Mouse (Mus musculus) right cerebral cortex, adult 18-20 months (tissue): ENCODE data around the gene Ppp1ca.

ENCODE experiments used
- DNase-seq: peaks from one replicate; pipeline ENCODE4 v3.0.0; 2022; ENCODE audit warnings: mixed read lengths

Gene Ppp1ca

DNA sequence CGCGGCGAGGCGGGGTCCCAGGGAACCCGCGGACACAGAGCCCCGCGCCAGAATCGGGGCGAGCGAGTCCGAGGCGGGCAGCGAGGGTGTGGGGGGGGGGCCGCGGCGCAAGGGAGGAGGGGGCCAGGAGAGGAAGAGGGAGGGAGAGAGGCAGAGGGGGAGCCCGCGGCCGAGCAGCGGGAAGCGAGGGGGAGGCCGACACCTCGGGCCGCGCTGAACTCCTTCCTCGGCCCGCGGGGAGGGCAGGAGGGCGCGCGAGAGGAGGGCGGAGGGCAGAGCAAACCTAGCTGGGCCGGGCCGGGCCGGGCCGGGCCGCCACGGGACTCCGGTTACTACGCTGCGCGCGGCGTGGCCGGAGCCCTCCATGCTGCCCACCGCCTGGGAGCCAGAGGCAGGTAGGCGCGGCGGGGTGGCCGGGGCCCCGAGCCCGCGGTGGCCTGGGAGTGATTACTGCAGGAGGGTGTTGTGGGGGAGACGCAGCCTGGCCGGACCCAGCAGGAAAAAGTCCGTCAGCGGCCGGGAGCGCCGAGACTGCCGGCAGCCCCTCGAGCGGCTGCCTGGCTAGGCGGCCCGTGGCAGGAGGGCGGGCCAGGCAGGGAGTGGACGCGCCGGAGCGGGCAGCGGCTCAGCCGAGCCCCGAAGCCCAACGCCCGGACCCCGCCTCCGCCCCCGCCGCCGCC lies 23.0 kb downstream of the Ppp1ca start:
- no peak for DNase-seq

DNA sequence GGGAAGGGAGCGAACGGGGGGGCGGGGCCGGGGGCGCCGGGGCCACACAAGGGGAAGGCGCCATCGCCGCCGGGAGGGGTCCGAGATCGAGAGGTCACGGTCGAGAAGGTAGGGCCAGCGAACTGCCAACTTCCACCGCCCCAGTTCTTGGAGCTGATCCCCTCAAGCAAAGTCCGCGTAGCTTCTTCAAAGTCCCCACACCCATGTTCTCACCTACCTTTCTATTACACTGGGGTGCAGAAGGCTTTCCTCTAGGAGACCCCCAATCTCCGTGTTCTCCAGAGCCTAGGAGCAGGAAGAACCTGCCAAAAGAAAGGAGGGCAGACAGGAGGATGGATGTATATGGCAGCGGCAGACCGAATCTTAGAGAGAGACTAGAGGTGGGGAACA lies 23.6 kb downstream of the Ppp1ca start:
- no peak for DNase-seq

DNA sequence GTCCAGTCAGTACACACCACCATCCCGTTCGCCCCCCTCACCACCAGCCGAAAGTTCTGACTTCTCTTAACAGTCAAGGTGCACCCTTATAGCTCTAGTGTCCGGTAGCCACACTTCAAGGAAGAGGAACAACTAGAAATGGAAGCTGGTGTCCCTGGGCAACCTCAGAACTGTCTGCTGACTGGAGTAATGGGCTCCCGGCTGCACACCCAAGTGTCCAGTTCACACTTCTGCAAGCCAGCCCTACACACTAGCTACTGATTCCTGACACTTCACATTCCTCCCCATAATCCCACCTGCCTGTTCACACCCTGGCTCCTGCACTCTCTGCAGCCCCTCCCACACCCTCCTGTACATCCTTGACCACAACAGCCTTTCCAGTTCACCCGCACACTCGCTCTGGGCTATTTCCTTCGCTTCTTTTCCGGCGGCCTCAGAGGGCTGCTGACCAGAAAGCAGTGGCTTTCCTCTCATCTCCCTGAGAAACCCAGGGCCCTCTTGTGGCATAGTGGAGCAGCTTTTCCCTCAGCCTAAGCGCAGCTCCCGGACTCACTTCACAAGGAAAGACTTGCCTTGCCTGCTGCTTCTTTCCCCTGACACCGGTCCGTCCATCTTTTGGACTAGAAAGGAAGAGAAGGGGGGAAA lies 24.3 kb downstream of the Ppp1ca start:
- no peak for DNase-seq

DNA sequence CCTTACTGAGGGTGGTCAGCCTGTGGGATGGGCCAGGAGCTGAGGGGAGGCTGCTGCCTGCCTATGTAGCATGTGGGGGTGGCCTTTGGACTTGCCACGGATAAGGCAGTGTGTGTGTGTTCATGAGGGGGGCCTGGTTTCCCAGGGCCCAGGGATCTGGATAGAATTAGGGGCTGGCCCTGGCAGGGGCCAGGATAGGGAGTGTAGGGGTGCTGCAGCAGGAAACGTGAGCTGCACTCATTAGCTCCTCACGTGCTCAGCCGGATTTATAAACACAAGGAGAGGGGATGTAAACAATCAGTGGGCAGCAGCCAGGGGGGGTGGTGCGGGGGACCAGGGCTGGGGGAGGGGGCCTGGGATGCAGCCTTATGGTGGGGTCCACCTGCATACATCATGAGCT lies 25.3 kb downstream of the Ppp1ca start:
- DNase-seq, result no peak

DNA sequence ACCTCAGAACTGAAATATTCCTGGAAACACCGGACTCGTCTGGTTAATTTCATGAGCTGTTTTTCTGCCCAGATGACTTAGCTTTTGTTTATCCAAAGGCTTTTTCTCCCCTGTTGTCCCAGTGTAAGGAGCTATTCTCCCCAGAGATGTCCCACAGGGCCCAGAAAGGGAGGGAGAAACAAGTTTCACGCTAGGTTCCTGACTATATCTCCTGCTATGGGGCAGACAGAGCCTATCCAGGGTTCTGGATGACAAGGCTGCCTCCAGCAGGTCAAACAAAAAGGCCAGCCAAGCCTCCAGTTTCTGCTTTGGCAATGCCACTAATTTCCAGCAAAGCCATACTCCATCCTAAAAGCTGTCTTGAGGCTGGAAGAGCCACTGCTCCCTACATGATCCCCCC lies 26.0 kb downstream of the Ppp1ca start:
- DNase-seq, result no peak

DNA sequence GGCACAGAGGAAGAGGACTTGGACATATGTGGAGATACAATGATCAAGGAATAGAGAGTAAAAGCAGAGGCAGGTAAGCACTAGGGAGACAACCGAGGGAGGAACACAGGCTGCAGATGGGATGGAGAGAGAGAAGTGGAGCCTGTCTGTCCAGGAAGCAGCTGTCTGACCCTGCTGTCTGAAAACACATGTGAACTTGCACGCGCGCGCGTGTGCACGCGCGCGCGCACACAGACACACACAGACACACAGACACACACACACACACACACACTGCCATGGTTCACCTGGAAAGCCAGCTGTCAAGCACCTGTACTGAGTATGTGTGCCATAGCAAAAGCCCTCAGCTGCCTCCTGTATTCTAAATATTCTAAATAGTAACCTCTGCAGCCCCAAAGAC lies 26.4 kb downstream of the Ppp1ca start:
- DNase-seq, result no peak

DNA sequence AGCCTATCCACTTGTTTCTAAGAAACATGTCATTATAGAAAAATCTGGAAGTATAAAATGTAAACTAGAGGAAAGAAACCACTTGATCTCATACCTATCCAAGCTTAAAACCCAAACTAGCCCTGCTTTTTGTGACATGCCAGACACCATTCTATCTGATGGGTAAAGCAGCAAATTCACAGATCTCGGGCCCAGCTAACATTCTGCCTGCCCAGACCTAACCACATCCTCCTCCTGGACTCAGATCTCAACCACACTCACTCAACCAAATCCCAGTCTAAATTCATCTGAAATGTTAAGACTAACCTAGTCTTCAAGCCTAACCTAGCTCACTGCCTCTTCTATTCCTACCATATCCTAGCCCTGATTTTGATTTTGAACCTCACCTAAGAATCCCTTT lies 26.9 kb downstream of the Ppp1ca start:
- no peak for DNase-seq

DNA sequence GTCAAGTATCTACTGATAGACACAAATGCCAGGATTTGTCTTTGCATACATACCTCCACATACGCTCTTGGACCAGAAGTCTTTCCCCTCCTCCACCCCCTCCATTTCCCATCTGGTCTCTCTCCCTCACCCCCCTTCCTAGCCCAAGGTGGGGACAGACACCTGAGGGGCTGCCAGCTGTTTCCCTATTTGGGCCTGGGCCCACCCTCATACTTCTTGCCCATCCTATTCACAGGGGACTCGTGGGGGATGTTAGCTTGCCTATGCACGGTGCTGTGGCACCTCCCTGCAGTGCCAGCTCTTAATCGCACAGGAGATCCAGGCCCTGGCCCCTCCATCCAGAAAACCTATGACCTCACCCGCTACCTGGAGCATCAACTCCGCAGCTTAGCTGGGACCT lies 28.1 kb downstream of the Ppp1ca start:
- no peak for DNase-seq

DNA sequence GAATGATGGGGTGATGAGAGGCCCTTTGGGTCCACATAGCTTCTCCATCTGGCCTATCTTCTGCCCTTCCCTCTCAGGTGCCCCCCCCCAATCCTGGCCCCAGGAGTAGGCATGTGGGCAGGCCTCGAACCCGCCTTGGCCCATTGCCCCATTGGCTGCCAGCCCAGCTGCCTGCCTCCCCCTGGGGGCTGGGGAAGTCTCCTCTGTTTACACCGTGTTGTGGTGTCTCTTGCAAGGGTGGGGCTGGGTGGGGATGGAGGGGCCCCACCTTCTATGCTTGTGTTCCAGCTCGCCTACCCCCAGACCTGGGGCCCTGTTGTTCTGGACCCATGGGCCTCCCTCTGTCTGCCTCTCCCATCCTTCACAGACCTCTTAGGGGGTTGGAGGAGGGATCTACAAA lies 28.6 kb downstream of the Ppp1ca start:
- no peak for DNase-seq

DNA sequence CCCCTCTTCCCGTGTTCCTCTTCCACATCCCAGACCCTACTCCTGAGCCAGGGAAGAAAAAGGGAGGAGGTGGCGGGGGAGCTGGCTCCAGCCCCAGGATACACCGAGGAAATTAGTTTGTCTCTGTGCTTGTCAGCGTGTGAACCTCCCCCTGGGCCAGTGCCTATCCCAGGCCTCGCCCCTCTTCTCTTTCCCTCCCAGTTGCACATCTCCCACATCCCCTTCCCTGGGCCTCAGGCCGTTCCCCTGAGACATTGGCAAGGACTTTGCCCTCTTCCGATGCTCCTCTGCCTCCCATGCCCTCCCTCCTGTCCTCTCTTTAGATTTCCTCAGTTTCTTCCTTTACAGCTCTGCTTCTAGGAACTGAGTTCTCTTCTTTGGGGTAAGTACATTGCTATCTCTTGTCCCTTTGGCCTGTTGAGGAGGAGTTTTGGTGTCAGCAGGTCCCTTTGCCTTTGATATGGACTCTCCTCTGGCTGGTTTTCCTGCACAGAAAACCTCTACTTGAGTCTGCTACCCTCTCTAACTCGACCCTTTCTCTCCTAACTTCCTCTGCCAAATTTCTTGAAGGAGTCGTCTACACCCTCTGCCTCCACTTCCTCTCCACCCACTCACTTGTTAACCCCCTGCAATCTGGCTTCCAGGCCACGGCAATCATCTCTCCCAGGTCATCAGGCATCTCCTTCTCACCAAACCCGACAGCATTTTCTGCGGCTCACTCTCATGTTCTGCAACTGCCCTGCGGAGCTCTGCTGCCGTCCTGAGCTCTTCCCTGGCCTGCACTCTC lies 29.3 kb downstream of the Ppp1ca start:
- DNase-seq, result no peak

DNA sequence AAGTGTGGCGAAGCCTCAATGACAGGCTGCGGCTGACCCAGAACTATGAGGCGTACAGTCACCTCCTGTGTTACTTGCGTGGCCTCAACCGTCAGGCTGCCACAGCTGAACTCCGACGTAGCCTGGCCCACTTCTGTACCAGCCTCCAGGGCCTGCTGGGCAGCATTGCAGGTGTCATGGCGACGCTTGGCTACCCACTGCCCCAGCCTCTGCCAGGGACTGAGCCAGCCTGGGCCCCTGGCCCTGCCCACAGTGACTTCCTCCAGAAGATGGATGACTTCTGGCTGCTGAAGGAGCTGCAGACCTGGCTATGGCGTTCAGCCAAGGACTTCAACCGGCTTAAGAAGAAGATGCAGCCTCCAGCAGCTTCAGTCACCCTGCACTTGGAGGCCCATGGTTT lies 30.3 kb downstream of the Ppp1ca start:
- DNase-seq, result no peak

DNA sequence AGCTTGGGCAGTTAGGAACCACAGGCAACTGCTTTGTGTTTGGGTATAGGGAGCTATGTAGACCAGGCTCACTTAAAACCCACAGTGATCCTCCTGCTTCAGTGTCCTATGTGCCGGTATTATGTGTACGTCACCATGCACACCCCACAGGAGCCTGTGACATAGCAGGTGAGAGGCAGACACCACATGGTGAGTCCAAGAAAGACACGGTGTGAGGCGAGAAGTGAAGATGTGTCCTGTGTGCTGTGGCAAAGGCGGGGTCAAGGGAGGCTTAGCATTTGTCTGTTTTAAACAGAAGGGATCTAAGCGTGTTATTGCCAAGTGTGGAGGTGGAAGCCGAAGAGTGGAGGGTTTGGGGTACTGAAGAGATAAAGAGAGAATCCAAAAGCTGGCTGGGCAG lies 34.9 kb downstream of the Ppp1ca start:
- no peak for DNase-seq

DNA sequence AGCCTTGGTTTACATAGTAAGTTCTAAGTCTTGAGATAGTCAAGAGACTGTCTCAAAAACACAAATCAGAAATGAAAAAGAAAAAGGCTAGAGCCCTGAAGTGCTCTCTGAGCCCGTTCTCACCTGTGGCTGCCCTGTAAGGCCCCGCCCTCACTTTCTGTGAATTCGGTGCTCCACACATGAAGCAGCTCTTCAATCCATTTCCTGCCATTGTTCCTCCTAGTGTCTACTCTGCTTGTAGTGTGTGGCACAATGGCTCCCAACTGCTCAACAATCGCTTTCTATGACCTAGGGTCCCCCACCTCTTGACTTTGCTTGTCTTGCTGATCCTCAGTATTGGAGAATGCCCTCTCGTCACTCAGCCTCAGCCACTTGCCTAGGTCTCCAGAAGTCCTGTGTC lies 35.6 kb downstream of the Ppp1ca start:
- DNase-seq, result no peak

DNA sequence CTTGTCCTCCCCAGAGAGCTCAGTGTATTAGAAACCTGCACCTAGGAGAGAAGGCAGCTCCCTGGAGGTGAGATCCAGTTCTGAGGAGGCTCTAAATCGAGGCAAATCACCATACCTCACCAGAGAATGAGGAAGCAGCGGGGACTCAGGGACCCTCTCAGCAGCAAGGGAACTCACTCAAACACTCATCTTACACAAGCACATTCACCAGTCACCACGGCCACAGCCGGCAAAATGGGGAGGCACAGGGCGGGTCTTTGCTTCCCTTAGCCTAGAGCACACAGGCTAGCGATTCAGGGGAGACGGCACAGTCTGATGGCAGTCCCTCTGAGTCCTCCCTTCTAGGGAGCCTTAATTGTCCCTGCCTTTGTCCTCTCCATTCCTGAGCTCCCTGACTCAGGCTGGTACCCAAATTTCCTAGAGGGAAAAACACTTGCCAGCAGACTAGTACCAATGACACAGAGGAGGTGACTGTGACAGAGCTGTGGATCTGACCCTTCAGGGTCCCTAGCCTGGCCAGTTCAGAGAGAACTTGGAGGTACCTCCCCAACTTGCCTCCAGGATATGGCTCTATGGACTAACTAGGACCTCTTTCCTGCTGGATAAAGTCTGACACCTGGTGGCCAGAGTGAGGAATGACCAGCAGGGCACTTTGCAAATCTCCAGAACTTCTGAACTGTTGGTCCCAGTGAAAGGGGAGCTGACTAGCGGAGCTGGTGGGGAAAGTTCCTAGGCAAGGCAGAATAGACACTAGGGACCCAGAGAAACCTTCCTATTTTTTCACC lies 36.2 kb downstream of the Ppp1ca start:
- DNase-seq, result peak; percentile 67

DNA sequence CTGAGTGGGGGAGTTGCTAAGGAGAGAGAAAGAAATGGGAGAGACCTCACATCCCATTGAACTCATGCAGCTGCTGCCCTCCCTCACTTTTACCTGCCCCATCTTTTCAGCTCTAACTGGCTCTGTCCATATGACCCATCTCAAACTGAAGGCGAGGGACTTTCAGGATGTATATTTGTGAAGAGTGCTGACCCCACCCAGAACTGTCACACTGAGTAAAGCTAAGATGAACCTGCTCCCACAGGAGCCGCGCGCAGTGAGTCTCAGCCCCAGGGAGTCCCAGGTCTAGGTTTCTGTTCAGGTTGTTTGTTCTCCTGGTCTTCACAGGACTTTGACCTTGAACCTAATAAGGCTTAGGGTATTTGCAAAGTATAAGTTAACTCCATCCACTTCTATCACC lies 37.0 kb downstream of the Ppp1ca start:
- DNase-seq, result no peak

DNA sequence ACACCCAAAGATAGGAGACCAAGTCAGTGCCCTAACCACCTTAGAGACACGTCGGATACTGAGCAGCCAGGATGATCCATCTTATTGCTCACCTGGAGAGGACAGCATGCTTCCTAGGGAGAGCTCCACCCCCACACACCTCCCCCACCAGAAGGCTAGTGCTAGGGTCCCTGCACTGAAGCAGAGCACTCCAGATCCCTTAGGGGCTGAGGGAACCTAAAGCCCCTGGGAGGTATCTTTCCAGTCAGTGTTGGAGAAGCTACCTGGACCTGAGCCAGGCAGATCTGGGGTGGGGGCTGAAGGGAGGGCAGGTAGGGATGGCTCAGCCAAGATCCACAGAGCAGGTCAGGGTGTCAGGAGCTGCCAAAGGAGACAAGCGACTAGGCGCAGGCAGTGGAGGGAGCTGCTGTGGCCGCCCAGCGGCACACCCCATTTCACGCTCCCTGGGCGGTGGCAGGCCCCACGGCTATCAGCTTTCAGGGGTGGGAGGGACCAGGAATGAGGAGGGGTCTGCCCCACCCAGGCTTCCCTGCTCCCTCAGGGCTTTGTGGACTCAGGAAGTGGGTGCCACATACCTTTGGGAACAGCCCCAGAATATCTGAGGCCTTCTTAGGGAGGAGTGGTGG lies 37.7 kb downstream of the Ppp1ca start:
- no peak for DNase-seq

DNA sequence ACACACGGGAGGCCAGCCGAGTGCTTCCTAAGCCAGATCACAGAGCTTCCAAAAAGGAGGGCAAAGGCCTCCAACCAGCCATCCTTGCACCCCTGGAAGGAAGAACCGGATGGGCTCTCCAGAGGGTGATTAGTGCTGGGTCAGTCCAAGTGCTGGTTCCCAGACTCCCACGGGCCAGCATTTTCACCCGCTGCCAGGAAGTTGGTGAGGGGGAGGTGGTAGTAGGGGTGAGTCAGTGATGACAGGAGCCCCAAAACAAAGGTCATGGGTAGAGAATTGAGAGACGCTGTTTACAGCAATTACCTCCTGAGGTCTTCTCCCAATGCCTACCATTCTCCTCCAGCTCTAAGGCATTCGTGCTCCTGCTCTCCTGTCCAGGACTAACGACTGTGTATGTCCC lies 38.5 kb downstream of the Ppp1ca start:
- peak; percentile 18 for DNase-seq

DNA sequence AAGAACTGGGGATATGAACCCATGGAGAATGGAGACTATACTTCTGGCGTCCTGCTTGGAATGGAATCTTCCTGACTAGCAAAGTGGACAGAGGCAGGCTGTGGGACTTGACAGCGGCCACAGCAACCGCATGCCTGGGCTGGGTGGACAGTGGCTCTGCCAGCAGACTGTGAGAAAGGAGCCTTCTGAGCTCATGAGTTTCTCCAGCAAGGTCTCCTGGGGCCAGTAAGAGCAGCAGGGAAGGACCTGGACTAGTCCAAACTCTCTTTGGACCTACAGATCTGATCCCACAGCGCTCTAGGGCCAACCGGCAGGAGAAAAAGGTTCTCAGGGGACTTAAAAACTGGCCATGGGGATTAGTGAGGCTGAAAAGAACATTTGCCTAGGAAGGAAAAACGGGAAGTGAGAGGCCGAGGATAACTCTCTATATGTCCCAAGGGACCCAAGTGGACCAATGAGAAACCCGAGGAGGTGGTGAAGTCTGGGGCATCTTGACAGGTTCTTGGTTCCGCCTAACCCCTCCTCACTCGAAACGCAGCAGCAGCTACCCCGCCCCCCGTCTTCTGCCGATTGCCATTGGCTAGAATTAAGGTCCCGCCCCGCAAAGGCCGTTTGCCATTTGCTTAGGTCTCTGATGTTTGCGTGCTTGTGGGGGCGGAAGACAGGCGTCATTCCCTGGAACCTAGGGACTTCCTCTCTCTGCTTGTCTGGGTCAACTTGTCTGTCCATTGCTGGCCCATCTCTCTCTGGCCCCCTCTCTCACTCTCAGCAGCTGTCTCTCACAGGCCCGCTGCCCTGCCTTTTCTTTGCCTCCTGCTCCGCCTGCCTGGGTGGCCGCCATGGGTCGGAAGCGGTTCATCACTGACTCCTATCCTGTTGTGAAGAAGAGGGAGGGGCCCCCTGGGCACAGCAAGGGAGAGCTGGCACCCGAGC lies 39.7 kb downstream of the Ppp1ca start, which contains the start of gene Pold4:
Pold4 (plus strand) TSS at position 647 of the 933 bp plus-strand sequence.
- DNase-seq, result peak; percentile 98

DNA sequence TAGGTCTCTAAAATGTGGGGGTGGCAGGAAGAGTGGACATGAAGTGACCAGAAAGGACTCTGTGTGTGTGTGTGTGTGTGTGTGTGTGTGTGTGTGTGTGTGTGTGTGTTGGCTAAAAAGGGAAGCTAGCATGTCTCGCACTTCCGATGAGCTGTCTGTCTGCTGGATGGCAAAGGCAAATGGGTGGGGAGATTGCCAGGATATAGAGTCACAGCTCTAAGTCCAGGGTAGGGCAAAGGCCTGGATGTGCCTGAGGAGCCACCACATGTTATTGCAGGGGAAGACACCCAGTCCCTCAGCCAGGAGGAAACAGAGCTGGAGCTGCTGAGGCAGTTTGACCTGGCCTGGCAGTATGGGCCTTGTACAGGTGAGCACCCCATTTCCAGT lies 40.3 kb downstream of the Ppp1ca start:
- no peak for DNase-seq

DNA sequence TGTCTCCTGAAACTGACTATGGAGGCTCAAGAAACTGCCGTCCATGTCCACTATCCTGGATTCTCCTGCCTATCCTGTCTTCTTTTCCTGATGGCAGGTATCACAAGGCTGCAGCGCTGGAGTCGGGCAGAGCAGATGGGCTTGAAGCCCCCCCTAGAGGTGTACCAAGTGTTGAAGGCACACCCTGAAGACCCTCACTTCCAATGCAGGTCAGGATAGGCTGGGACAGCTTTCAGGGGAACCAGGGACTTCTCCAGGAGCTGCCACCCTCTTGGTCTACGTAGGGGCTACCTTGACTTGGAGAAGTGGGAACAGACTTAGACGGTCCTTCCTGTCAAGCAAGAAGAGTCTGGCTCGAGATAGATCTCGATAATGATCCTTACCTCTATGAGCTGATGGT lies 40.8 kb downstream of the Ppp1ca start:
- DNase-seq, result no peak

DNA sequence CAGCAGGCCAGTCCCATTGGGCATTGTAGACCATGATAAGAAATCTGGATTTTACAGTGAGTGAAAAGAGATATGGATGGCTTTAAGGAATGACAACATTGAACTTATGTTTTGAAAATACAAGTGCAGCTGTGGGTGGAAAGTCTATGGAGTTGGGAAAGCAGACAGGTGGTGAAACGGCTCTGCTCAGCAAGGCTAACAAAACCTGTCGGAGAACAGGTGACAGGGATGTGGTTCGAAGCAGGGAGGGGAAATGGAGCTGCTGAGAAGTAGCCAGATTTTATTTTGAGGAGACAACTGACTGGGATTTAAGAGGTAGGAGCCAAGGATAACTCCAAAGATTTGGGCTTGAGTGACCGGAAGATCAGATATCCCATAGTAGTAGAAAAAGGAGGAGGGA lies 42.7 kb downstream of the Ppp1ca start:
- no peak for DNase-seq

DNA sequence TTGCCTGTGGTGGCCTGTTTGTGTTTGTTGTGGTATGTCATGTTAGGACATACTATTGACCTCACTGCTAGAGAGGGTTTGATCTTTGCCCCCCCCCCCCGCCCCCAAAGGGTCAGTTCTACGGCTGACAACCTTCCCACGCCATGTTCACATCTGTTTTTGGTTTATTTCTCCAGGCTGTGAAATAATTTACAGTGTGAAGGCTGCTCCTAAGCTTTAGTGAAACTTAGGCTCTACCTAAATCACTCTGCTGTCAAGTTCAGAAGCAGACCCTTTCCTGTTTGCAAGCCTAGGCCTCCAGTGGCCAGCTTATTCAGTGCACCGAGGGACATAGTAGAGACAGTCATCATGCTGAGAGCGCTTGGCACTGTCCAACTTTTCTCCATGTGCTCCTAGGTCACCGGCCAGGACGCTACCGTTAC lies 48.4 kb downstream of the Ppp1ca start:
- DNase-seq, result no peak
